Mouse (Mus musculus): ENCODE data around the gene Inpp5f. TPM values are rescaled to one million over a fixed set of nuclear protein-coding genes. Genes with fewer than 3 reads are reported as not detected.

Gene Inpp5f
- polyA plus RNA-seq, 1 experiment = 3.6 TPM

GRCm38 (mm10) chr7:128610490-128610889 lies 638 bp upstream of the Inpp5f start:
- Histone ChIP-seq H3ac (ENCODE audit: control insufficient read depth, insufficient read length) (no peak overlapping the region), H3K4me3 (peak overlapping the region; percentile 57), H3K79me2 (ENCODE audit: control insufficient read depth, insufficient read depth) (peaks cover 26% of the 10 kb centered on the region), H3K36me3 (ENCODE audit: control insufficient read depth, insufficient read depth) (no peaks in the 10 kb centered on the region), H3K27me3 (ENCODE audit: control insufficient read depth, insufficient read depth, insufficient read length) (no peaks in the 10 kb centered on the region), H3K4me2 (ENCODE audit: low read depth) (peak overlapping the region; percentile 90)
- no peak for TF ChIP-seq POLR2AphosphoS2 (IDR thresholded peaks at IDR 0.05; ENCODE audit: insufficient read length, low read depth)
- no peak for TF ChIP-seq SRF (IDR thresholded peaks at IDR 0.05; ENCODE audit: control insufficient read depth, insufficient read length, low read depth)
- TF ChIP-seq TCF3 (IDR thresholded peaks at IDR 0.05; ENCODE audit: insufficient read length, low read depth) = no peak
- TF ChIP-seq USF1 (IDR thresholded peaks at IDR 0.05; ENCODE audit: low read depth) = no peak
- no peak for TF ChIP-seq MAX (IDR thresholded peaks at IDR 0.05; ENCODE audit: low read depth)
- no peak for TF ChIP-seq E2F4 (IDR thresholded peaks at IDR 0.05; ENCODE audit: insufficient read depth)
- TF ChIP-seq TCF12 (IDR thresholded peaks at IDR 0.05; ENCODE audit: insufficient read depth, poor library complexity, severe bottlenecking) = no peak
- no peak for TF ChIP-seq MYOD1 (IDR thresholded peaks at IDR 0.05; ENCODE audit: control insufficient read depth in 1 of 3, insufficient read length in 2 of 3, low read depth in 2 of 3)
- TF ChIP-seq POLR2A (IDR thresholded peaks at IDR 0.05; ENCODE audit: insufficient read length, low read depth) = no peak

GRCm38 (mm10) chr7:128611799-128612411 lies 777 bp downstream of the Inpp5f start:
- no peak for TF ChIP-seq SRF (IDR thresholded peaks at IDR 0.05; ENCODE audit: control insufficient read depth, insufficient read length, low read depth)
- TF ChIP-seq MYOG (IDR thresholded peaks at IDR 0.05; ENCODE audit: control insufficient read depth in 1 of 3, insufficient read depth in 1 of 3, insufficient read length in 2 of 3, low read depth in 2 of 3) = no peak
- no peak for TF ChIP-seq POLR2AphosphoS2 (IDR thresholded peaks at IDR 0.05; ENCODE audit: insufficient read length, low read depth)
- no peak for TF ChIP-seq MAX (IDR thresholded peaks at IDR 0.05; ENCODE audit: low read depth)
- TF ChIP-seq USF1 (IDR thresholded peaks at IDR 0.05; ENCODE audit: low read depth) = no peak
- peaks cover 35% of the 10 kb centered on the region for H3K79me2 ChIP-seq (ENCODE audit: control insufficient read depth, insufficient read depth)
- H3K4me3 ChIP-seq = peak overlapping the region; percentile 57
- H3K27me3 ChIP-seq (ENCODE audit: control insufficient read depth, insufficient read depth, insufficient read length) = no peaks in the 10 kb centered on the region
- H3K36me3 ChIP-seq (ENCODE audit: control insufficient read depth, insufficient read depth) = no peaks in the 10 kb centered on the region
- peak overlapping the region; percentile 92 for H3K4me2 ChIP-seq (ENCODE audit: low read depth)
- peak overlapping the region; percentile 52 for H3ac ChIP-seq (ENCODE audit: control insufficient read depth, insufficient read length)

GRCm38 (mm10) chr7:128612521-128613181 lies 1.5 kb downstream of the Inpp5f start:
- Histone ChIP-seq H3ac (ENCODE audit: control insufficient read depth, insufficient read length) (no peak overlapping the region), H3K4me3 (peak overlapping the region; percentile 57), H3K79me2 (ENCODE audit: control insufficient read depth, insufficient read depth) (peaks cover 35% of the 10 kb centered on the region)

GRCm38 (mm10) chr7:128613578-128613977 lies 2.5 kb downstream of the Inpp5f start:
- no peak overlapping the region for H3K4me3 ChIP-seq
- no peak for TF ChIP-seq TCF12 (IDR thresholded peaks at IDR 0.05; ENCODE audit: insufficient read depth, poor library complexity, severe bottlenecking)
- no peak for TF ChIP-seq REST (IDR thresholded peaks at IDR 0.05; ENCODE audit: insufficient read depth, insufficient read length)
- TF ChIP-seq USF1 (IDR thresholded peaks at IDR 0.05; ENCODE audit: low read depth) = no peak
- TF ChIP-seq CEBPB (IDR thresholded peaks at IDR 0.05; ENCODE audit: insufficient read depth, poor library complexity, severe bottlenecking) = no peak
- no peak for TF ChIP-seq SRF (IDR thresholded peaks at IDR 0.05; ENCODE audit: control insufficient read depth, insufficient read length, low read depth)
- TF ChIP-seq MAX (IDR thresholded peaks at IDR 0.05; ENCODE audit: low read depth) = no peak
- no peak for TF ChIP-seq TCF3 (IDR thresholded peaks at IDR 0.05; ENCODE audit: insufficient read length, low read depth)
- no peak for TF ChIP-seq POLR2A (IDR thresholded peaks at IDR 0.05; ENCODE audit: insufficient read length, low read depth)
- TF ChIP-seq MYOD1 (IDR thresholded peaks at IDR 0.05; ENCODE audit: control insufficient read depth in 1 of 3, insufficient read length in 2 of 3, low read depth in 2 of 3) = no peak
- TF ChIP-seq E2F4 (IDR thresholded peaks at IDR 0.05; ENCODE audit: insufficient read depth) = no peak
- TF ChIP-seq POLR2AphosphoS2 (IDR thresholded peaks at IDR 0.05; ENCODE audit: insufficient read length, low read depth) = no peak

More at GRCm38 (mm10) chr7:128612521-128613181, 1.5 kb downstream of the Inpp5f start:
- H3K36me3 ChIP-seq (ENCODE audit: control insufficient read depth, insufficient read depth) = no peaks in the 10 kb centered on the region
- H3K27me3 ChIP-seq (ENCODE audit: control insufficient read depth, insufficient read depth, insufficient read length) = no peaks in the 10 kb centered on the region
- peak overlapping the region; percentile 92 for H3K4me2 ChIP-seq (ENCODE audit: low read depth)
- no peak for TF ChIP-seq TCF12 (IDR thresholded peaks at IDR 0.05; ENCODE audit: insufficient read depth, poor library complexity, severe bottlenecking)
- TF ChIP-seq TCF3 (IDR thresholded peaks at IDR 0.05; ENCODE audit: insufficient read length, low read depth) = no peak
- no peak for TF ChIP-seq POLR2A (IDR thresholded peaks at IDR 0.05; ENCODE audit: insufficient read length, low read depth)
- no peak for TF ChIP-seq SRF (IDR thresholded peaks at IDR 0.05; ENCODE audit: control insufficient read depth, insufficient read length, low read depth)
- no peak for TF ChIP-seq POLR2AphosphoS2 (IDR thresholded peaks at IDR 0.05; ENCODE audit: insufficient read length, low read depth)
- no peak for TF ChIP-seq MYOD1 (IDR thresholded peaks at IDR 0.05; ENCODE audit: control insufficient read depth in 1 of 3, insufficient read length in 2 of 3, low read depth in 2 of 3)
- no peak for TF ChIP-seq USF1 (IDR thresholded peaks at IDR 0.05; ENCODE audit: low read depth)
- TF ChIP-seq CEBPB (IDR thresholded peaks at IDR 0.05; ENCODE audit: insufficient read depth, poor library complexity, severe bottlenecking) = no peak
- no peak for TF ChIP-seq E2F4 (IDR thresholded peaks at IDR 0.05; ENCODE audit: insufficient read depth)
- TF ChIP-seq MAX (IDR thresholded peaks at IDR 0.05; ENCODE audit: low read depth) = no peak
- TF ChIP-seq REST (IDR thresholded peaks at IDR 0.05; ENCODE audit: insufficient read depth, insufficient read length) = no peak
- no peak for TF ChIP-seq MYOG (IDR thresholded peaks at IDR 0.05; ENCODE audit: control insufficient read depth in 1 of 3, insufficient read depth in 1 of 3, insufficient read length in 2 of 3, low read depth in 2 of 3)

More at GRCm38 (mm10) chr7:128613578-128613977, 2.5 kb downstream of the Inpp5f start:
- Histone ChIP-seq H3K27me3 (ENCODE audit: control insufficient read depth, insufficient read depth, insufficient read length) (no peaks in the 10 kb centered on the region), H3K36me3 (ENCODE audit: control insufficient read depth, insufficient read depth) (no peaks in the 10 kb centered on the region), H3ac (ENCODE audit: control insufficient read depth, insufficient read length) (no peak overlapping the region), H3K79me2 (ENCODE audit: control insufficient read depth, insufficient read depth) (peaks cover 35% of the 10 kb centered on the region), H3K4me2 (ENCODE audit: low read depth) (no peak overlapping the region)

All from myocyte (in vitro differentiated cells).